Mouse (Mus musculus) cortical plate, adult 2 months (tissue): Measurements from ENCODE around the gene Pdss1. TPM values are rescaled to one million over a fixed set of nuclear protein-coding genes. Genes with fewer than 3 reads are reported as not detected.
"Not testable (repeated sequence)": the region's sequence is repeated elsewhere in the genome, so short reads cannot be mapped to it uniquely, and the experiment has no call there.

Experiments
- H3K27ac ChIP-seq: fragments of 200-500 bp; 2 replicates; pipeline ENCODE4 v1.5.1; 2012; ENCODE audit warnings: low read length, control low read depth, inconsistent platforms; ENCODE audit not compliant: insufficient read depth
- H3K4me1 ChIP-seq: fragments of 200-500 bp; 2 replicates; pipeline ENCODE4 v1.6.1; 2011; ENCODE audit warnings: low read length; ENCODE audit not compliant: control insufficient read depth, insufficient read depth
- H3K4me3 ChIP-seq: fragments of 200-500 bp; 2 replicates; pipeline ENCODE4 v1.5.1; 2011; ENCODE audit warnings: mild to moderate bottlenecking, low read length, control low read depth; ENCODE audit not compliant: insufficient read depth
- CTCF ChIP-seq: fragments of 200-500 bp; IDR thresholded peaks from 2 replicates; pipeline ENCODE4 v1.5.1; 2011; ENCODE audit warnings: mild to moderate bottlenecking, control low read depth, low read length; ENCODE audit not compliant: insufficient read depth; ENCODE audit errors: extremely low read depth
- POLR2A ChIP-seq: fragments of 200-500 bp; IDR thresholded peaks from 2 replicates; pipeline ENCODE4 v1.6.1; 2011; ENCODE audit warnings: mild to moderate bottlenecking, low read length, control low read depth; ENCODE audit not compliant: insufficient read depth; ENCODE audit errors: extremely low read depth
- polyA plus RNA-seq: library from polyadenylated mRNA; depleted of rRNA; stranded (reverse); fragments of >200 nt; gene quantifications from 2 replicates; pipeline ENCODE4 v1.2.3, GENCODE M21; 2012; rRNA removed

Pdss1 gene
- 20.5 and 20.9 TPM in 2 replicates for polyA plus RNA-seq

DNA sequence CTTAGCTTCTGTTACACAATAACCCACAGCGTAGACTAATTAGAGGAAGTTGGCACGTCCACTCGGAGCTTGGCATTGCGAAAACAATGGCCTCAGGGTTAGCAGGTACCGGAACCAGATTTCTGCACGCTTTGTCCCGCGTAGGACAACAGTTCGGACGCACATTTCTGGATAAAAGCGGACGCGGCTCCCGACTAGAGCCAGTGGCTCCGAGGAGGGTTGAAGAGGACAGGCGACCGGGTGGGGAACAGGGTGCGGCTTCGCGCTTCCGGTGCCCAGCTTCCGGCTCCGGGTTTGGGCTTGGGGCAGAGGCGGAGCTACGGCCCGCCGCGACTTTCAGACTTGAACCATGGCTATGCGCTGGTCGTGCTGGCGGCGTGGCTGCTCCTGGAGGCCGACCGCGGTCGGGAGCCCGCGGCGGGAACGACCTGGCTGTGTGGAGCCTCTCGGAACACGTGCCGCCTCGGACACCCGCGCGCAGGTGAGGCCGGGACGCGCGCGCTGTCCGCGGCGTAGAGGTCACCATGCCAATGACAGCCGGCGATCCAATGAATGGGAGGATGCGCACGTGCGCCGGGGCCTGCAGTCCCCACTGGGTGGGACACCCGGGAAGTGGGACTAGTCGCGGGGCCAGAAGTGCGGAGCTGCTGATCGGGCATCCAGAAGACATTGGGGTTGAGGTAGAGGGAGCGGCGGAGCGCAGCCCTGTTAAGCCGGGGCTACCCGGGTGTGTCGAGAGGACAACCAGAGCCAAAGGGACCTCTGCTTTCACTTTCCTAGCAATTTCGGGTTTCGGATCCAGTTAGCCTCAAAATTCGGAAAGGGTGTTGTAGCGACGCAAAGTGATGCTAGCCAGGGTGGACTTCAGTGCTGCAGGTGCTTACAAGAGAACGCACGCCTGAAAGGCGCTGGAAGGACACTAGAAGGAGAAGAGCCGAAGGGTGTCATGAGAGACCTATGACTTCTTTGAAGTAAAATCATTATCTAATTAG, at the start of gene Pdss1:
TSS of gene Pdss1 (plus strand) at position 241 of the 992 bp plus-strand sequence.
- TF ChIP-seq CTCF: no peak
- TF ChIP-seq POLR2A: peak; percentile 88

DNA sequence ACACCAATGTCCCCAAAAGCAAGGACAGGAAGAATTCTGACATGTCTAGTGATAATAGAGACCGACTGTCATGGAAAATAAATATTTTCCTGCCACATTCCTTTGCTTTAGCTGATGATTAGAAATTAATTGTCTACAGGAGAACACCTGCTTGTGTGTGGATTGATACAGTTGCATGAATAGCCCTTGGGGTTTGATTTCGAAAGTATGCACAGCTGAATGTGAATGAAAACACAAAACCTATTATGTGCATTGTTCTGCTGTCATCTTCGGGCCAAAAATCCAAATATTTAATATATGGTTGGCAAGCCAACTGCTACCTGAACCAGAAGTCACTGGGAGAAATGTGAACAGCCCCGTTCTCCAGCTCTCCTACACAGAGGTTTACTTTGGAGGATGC, 43.4 kb upstream of the Pdss1 start:
- H3K27ac ChIP-seq: no peak overlapping the region
- H3K4me3 ChIP-seq: no peak overlapping the region
- TF ChIP-seq CTCF (no peak), POLR2A (no peak)
- no peaks in the 10 kb centered on the region for H3K4me1 ChIP-seq

More for the DNA sequence above, at the start of gene Pdss1:
- no peaks in the 10 kb centered on the region for H3K4me1 ChIP-seq
- H3K4me3 ChIP-seq: peak within 1 kb of the TSS; percentile 62
- peak within 1 kb of the TSS; percentile 32 for H3K27ac ChIP-seq

DNA sequence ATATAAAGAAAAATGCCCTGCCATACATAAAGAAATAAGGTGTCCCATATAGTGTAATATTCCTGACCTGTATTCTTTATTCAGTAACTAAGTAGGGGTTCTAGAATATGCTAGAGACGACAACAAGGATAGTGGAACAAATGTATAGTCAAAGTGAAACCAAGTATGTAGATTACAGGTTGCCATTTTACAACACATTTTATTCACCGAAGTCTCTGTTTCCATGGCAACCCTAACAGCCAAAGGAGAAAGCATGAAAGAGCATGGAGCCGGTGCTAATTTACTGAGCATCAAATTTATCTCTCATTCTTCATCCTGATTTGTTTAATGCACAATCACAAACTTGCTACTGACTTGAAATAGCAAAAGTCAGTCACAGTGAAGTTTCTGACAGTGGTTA, 37.8 kb upstream of the Pdss1 start:
- Histone ChIP-seq H3K4me3 (no peak overlapping the region), H3K4me1 (no peaks in the 10 kb centered on the region), H3K27ac (no peak overlapping the region)
- TF ChIP-seq CTCF (no peak), POLR2A (no peak)

DNA sequence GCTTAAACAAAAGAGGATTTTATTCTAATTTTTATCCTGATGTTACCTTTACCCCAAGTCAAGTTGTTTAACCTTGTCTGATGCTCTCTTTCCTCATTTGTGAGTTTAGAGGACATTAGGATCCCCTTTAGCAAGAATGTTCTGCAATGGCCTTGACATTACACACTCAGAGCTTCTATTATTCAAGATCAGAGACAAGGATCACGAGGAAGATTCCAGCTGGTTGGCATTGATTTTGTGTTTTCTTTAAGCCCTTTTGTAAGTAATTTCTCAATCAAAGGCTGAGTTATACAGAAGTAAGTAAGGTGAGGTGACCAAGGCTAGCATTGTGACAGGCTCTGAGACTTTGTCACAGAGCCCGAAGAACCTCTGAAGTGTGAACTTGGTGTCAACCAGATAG, 33.1 kb upstream of the Pdss1 start:
- TF ChIP-seq POLR2A (no peak), CTCF (no peak)
- Histone ChIP-seq H3K27ac (no peak overlapping the region), H3K4me3 (no peak overlapping the region), H3K4me1 (no peaks in the 10 kb centered on the region)

DNA sequence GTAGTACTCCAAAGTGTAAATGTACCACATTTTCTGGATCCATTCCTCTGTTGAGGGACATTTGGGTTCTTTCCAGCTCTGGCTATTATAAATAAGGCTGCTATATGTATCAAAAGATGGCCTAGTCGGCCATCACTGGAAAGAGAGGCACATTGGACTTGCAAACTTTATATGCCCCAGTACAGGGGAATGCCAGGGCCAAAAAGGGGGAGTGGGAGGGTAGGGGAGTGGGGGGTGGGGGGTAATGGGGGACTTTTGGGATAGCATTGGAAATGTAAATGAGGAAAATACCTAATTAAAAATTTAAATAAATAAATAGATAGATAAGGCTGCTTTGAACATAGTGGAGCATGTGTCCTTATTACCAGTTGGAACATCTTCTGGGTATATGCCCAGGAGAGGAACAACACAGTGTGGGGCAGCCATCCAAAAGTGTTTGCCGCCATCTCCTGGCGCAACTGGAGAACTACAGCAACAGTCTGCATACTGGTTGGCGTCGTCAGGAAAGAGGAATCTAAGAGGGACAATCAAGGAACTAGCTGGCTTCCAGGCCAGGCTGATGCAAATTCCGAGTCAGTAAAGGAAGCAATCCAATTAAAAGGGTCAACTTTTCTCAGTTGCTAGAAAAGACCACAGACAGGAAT, 30.8 kb upstream of the Pdss1 start:
- H3K27ac ChIP-seq, H3K4me3 ChIP-seq: not testable (repeated sequence)
- TF ChIP-seq CTCF: peak; percentile 85

DNA sequence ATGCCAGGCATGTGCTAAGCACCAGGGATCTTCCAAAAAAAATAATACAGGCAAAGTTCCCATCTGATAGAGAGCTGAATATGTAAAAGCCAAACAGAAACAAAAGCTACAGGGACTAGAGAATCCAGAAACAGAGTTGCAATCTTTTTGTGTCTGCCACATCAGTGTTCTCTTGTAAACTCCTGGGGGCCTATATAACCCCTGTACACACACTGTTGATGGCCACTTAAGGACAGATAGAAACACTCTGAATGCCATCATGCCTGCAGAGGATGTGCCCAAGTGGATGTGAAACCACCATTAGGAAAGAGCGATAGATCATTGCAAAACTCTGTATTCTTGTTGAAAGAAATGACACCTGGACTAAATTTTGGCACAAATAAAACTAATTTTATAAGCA, 29.5 kb upstream of the Pdss1 start:
- no peak for TF ChIP-seq CTCF
- Histone ChIP-seq H3K4me3 (no peak overlapping the region), H3K4me1 (no peaks in the 10 kb centered on the region), H3K27ac (no peak overlapping the region)

More for the DNA sequence above, 30.8 kb upstream of the Pdss1 start:
- not testable (repeated sequence) for H3K4me1 ChIP-seq

DNA sequence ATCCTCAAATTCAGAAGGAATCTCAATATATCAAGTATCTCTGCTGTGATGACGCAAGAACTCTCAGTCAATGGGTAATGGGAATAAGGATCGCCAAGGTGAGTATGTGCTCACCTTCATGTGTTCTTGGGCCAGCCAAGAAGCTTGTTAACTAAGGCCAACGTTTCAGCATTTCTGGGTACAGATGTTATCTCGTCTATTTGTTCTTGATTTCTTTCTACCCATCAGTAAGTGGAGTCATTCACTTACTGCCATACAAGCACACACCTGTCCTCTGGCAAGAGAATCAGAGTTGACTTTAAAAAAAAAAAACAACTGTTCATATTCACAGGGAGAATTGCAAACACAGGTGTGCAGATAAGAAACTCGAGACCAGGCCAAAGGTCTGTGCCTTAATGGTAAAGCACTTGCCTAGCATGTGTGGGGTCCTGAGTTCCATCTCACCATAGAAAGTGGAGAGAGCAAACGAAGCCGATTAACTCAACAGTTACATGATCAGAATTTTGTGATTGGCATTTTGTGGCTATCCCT, 28.4 kb upstream of the Pdss1 start:
- Histone ChIP-seq H3K27ac (no peak overlapping the region), H3K4me3 (no peak overlapping the region), H3K4me1 (no peaks in the 10 kb centered on the region)
- TF ChIP-seq POLR2A (no peak), CTCF (no peak)

DNA sequence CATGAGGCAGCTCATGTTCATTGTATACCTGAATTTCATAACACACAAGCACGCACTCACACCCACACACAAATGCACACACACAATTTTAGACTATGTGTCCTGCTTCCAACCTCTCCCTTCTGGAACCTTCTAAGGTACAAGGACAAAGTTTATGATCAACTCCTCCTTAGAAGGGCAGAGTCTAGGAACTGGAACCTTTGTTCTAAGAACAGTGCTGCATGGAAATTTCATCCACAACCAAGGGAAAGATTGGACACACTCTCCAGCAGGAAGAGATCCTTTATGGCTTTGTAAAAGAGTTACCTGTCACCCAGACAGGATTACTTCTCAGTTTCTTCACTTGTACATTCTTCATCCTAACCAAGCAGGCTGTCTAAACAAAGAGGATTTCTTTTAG, 22.2 kb upstream of the Pdss1 start:
- TF ChIP-seq CTCF (no peak), POLR2A (no peak)
- no peaks in the 10 kb centered on the region for H3K4me1 ChIP-seq

DNA sequence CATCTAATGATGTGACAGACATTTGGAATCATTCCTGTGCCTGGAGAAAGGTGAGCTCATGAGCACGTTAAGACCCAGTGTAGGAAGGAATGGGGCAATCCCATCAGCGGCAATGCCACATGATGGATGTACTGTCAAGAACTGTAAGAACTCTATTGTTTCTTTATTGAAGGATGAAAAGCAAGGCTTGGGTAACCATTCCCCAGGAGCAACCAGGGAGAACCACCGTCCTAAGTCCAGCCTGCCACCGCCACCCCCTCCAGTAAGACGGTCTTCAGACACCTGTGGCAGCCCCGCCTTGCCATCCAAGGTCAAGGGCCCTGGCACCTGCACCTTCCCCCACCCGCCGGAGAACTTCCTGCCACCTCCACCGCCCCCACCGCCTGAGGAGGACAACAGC, 20.7 kb upstream of the Pdss1 start:
- Histone ChIP-seq H3K27ac (no peak overlapping the region), H3K4me1 (no peaks in the 10 kb centered on the region), H3K4me3 (no peak overlapping the region)
- TF ChIP-seq CTCF (no peak), POLR2A (no peak)

More for the DNA sequence above, 22.2 kb upstream of the Pdss1 start:
- no peak overlapping the region for H3K27ac ChIP-seq
- no peak overlapping the region for H3K4me3 ChIP-seq
